Mouse (Mus musculus) heart, postnatal 36 days (tissue): ENCODE results near the gene Hcn2. TPM values are rescaled to one million over a fixed set of nuclear protein-coding genes. Genes with fewer than 3 reads are reported as not detected.

Experiments
- total RNA-seq, 2 experiments: library from RNA; stranded (reverse); gene quantifications; 2 replicates each; pipeline ENCODE4 v1.2.3; 2021

The Hcn2 gene
- total RNA-seq, 2 experiments from 2014 or later, result 20.0 to 26.8 TPM

Other genes starting within 250 kb of the Hcn2 start
- not detected for gene Vmn2r83, start 247.9 kb upstream of the Hcn2 start, total RNA-seq
- 1 to 10 TPM; 2.2 to 2.7 TPM for gene Plpp2, start 182.8 kb upstream of the Hcn2 start, total RNA-seq
- 10 to 100 TPM; 11.1 to 12.7 TPM for gene Mier2, start 161.4 kb upstream of the Hcn2 start, total RNA-seq
- not detected for gene Theg, start 129.3 kb upstream of the Hcn2 start, total RNA-seq
- gene C2cd4c, start 102.6 kb upstream of the Hcn2 start, total RNA-seq, result under 1 TPM in 1 of 2 experiments, not detected in 1; 0.08 TPM
- 1 to 10 TPM; 1.9 to 2.5 TPM for gene Shc2, start 78.7 kb upstream of the Hcn2 start, total RNA-seq
- not detected for gene Odf3l2, start 70.9 kb upstream of the Hcn2 start, total RNA-seq
- gene Madcam1, start 52.1 kb upstream of the Hcn2 start, total RNA-seq, result not detected
- 10 to 100 TPM; 18.1 to 19.9 TPM for gene Tpgs1, start 47.3 kb upstream of the Hcn2 start, total RNA-seq
- gene Cdc34, start 34.4 kb upstream of the Hcn2 start, total RNA-seq, result 100 to 1,000 TPM; 178 to 198 TPM
- 1 to 10 TPM; 6.5 to 8.4 TPM for gene Gzmm, start 27.6 kb upstream of the Hcn2 start, total RNA-seq
- gene Bsg, start 12.1 kb upstream of the Hcn2 start, total RNA-seq, result 1,000 to 10,000 TPM; 1,389 to 1,395 TPM
- 10 to 100 TPM; 42.3 to 48.0 TPM for gene Polrmt, start 29.9 kb downstream of the Hcn2 start, total RNA-seq
- not detected for gene Fgf22, start 38.4 kb downstream of the Hcn2 start, total RNA-seq
- 10 to 100 TPM; 23.6 to 24.6 TPM for gene Rnf126, start 50.3 kb downstream of the Hcn2 start, total RNA-seq
- 1 to 10 TPM; 4.2 to 4.3 TPM for gene Fstl3, start 60.6 kb downstream of the Hcn2 start, total RNA-seq
- gene Prss57, start 74.3 kb downstream of the Hcn2 start, total RNA-seq, result not detected
- 10 to 100 TPM; 56.0 to 87.0 TPM for gene Palm, start 76.9 kb downstream of the Hcn2 start, total RNA-seq
- under 1 TPM in 1 of 2 experiments, not detected in 1; 0.62 TPM for gene Misp, start 104.4 kb downstream of the Hcn2 start, total RNA-seq
- 10 to 100 TPM; 50.9 to 51.2 TPM for gene Ptbp1, start 137.8 kb downstream of the Hcn2 start, total RNA-seq
- not detected for gene Prtn3, start 157.8 kb downstream of the Hcn2 start, total RNA-seq
- gene Plppr3, start 158.0 kb downstream of the Hcn2 start, total RNA-seq, result not detected
- not detected for gene Elane, start 169.6 kb downstream of the Hcn2 start, total RNA-seq
- gene Cfd, start 174.2 kb downstream of the Hcn2 start, total RNA-seq, result 10 to 100 TPM; 11.6 to 63.9 TPM
- 10 to 100 TPM; 53.0 to 53.2 TPM for gene Med16, start 192.3 kb downstream of the Hcn2 start, total RNA-seq
- not detected for gene Gm26602, start 194.2 kb downstream of the Hcn2 start, total RNA-seq
- under 1 TPM; 0.17 to 0.38 TPM for gene Kiss1r, start 200.3 kb downstream of the Hcn2 start, total RNA-seq
- gene R3hdm4, start 204.6 kb downstream of the Hcn2 start, total RNA-seq, result 10 to 100 TPM; 81.0 to 88.1 TPM
- 1 to 10 TPM; 1.9 to 2.6 TPM for gene Arid3a, start 210.4 kb downstream of the Hcn2 start, total RNA-seq
- 10 to 100 TPM; 25.6 to 28.8 TPM for gene Wdr18, start 243.5 kb downstream of the Hcn2 start, total RNA-seq